Mouse (Mus musculus): Measurements from ENCODE around the gene Rab9. TPM values are rescaled to one million over a fixed set of nuclear protein-coding genes. Genes with fewer than 3 reads are reported as not detected.
A peak's percentile ranks its signal among the peaks of the same experiment; 100 is the strongest.
"Not testable (repeated sequence)": the region's sequence is repeated elsewhere in the genome, so short reads cannot be mapped to it uniquely, and the experiment has no call there.

Gene Rab9
- polyA plus RNA-seq (2014; fragmentation: Nextera tagmentation; extraction: Ambion mirVana): 65.9 and 66.9 TPM in 2 replicates

GRCm38 (mm10) chrX:166479365-166479983 lies at the start of gene Rab9:
TSS of gene Rab9 (minus strand) at chrX:166479867.
- Histone ChIP-seq H3K4me3 (ENCODE audit: low read depth, low read length) (peak within 1 kb of the TSS; percentile 62), H3K4me2 (peak within 1 kb of the TSS; percentile 63), H3K9me3 (ENCODE audit: low read depth, low read length) (no peaks in the 10 kb centered on the region), H3K4me1 (ENCODE audit: insufficient read depth) (no peaks in the 10 kb centered on the region), H3K36me3 (ENCODE audit: insufficient read depth) (peaks cover 11% of the 10 kb centered on the region; the same call in 1 of the 2 replicates), H3K27me3 (ENCODE audit: insufficient read depth, low read length) (no peaks in the 10 kb centered on the region), H3K9ac (peak within 1 kb of the TSS; percentile 68), H3K27ac (ENCODE audit: low read depth) (peak within 1 kb of the TSS; percentile 79)
- 12% methylated on average over 37 of the region's 41 CpGs for WGBS
- DNase-seq (peak; percentile 94), ATAC-seq (ENCODE audit: insufficient read depth) (peak; percentile 98)
- no peak for TF ChIP-seq CTCF (IDR thresholded peaks at IDR 0.05; ENCODE audit: low read depth)

DNA sequence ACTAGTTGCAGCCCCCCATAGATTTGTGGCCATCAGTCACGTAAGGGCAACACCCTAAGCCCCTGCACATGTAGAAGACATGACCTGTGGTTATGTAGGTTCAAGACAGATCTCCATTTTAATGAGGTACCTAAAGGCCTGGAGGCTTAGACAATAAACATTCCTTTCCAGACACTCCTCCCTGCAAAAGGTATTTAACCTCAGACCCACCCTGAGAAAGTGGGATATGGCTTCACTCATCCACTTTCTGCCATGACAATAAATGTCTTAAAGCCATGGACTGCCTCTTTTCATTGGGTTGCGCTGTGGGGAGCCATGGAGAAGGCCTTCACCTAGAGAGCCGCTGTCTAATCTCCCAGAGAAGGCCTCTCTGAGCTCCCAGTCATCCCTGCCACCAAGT lies 48.5 kb upstream of the Rab9 start:
- WGBS: 90% methylated on average over 3 of the region's 3 CpGs
- ATAC-seq (ENCODE audit: insufficient read depth): no peak
- no peaks in the 10 kb centered on the region for H3K36me3 ChIP-seq (ENCODE audit: insufficient read depth)
- H3K4me1 ChIP-seq (ENCODE audit: insufficient read depth): no peaks in the 10 kb centered on the region
- no peak overlapping the region for H3K9ac ChIP-seq
- no peak overlapping the region for H3K4me2 ChIP-seq
- no peak for TF ChIP-seq CTCF (IDR thresholded peaks at IDR 0.05; ENCODE audit: low read depth)
- no peaks in the 10 kb centered on the region for H3K27me3 ChIP-seq (ENCODE audit: insufficient read depth, low read length)
- no peak overlapping the region for H3K4me3 ChIP-seq (ENCODE audit: low read depth, low read length)
- H3K27ac ChIP-seq (ENCODE audit: low read depth): no peak overlapping the region
- H3K9me3 ChIP-seq (ENCODE audit: low read depth, low read length): no peaks in the 10 kb centered on the region
- no peak for DNase-seq

GRCm38 (mm10) chrX:166525637-166526315 lies 46.1 kb upstream of the Rab9 start:
- no peaks in the 10 kb centered on the region for H3K4me1 ChIP-seq (ENCODE audit: insufficient read depth)
- no peak overlapping the region for H3K27ac ChIP-seq (ENCODE audit: low read depth)
- DNase-seq: no peak
- H3K9ac ChIP-seq: no peak overlapping the region
- no peak overlapping the region for H3K4me2 ChIP-seq
- H3K9me3 ChIP-seq (ENCODE audit: low read depth, low read length): no peaks in the 10 kb centered on the region
- peak; percentile 44; the same call in 1 of the 2 replicates for ATAC-seq (ENCODE audit: insufficient read depth)
- no peaks in the 10 kb centered on the region for H3K36me3 ChIP-seq (ENCODE audit: insufficient read depth)
- TF ChIP-seq CTCF (IDR thresholded peaks at IDR 0.05; ENCODE audit: low read depth): no peak
- no peak overlapping the region for H3K4me3 ChIP-seq (ENCODE audit: low read depth, low read length)
- no peaks in the 10 kb centered on the region for H3K27me3 ChIP-seq (ENCODE audit: insufficient read depth, low read length)
- 64% methylated on average over 2 of the region's 2 CpGs for WGBS

GRCm38 (mm10) chrX:166520782-166521181 lies 41.1 kb upstream of the Rab9 start:
- Histone ChIP-seq H3K4me2 (no peak overlapping the region), H3K9ac (no peak overlapping the region), H3K4me3 (ENCODE audit: low read depth, low read length) (no peak overlapping the region), H3K27ac (ENCODE audit: low read depth) (no peak overlapping the region), H3K27me3 (ENCODE audit: insufficient read depth, low read length) (no peaks in the 10 kb centered on the region), H3K4me1 (ENCODE audit: insufficient read depth) (no peaks in the 10 kb centered on the region), H3K9me3 (ENCODE audit: low read depth, low read length) (no peaks in the 10 kb centered on the region), H3K36me3 (ENCODE audit: insufficient read depth) (no peaks in the 10 kb centered on the region)
- 77% methylated on average over 5 of the region's 5 CpGs for WGBS
- TF ChIP-seq CTCF (IDR thresholded peaks at IDR 0.05; ENCODE audit: low read depth): no peak
- DNase-seq (no peak), ATAC-seq (ENCODE audit: insufficient read depth) (no peak)

DNA sequence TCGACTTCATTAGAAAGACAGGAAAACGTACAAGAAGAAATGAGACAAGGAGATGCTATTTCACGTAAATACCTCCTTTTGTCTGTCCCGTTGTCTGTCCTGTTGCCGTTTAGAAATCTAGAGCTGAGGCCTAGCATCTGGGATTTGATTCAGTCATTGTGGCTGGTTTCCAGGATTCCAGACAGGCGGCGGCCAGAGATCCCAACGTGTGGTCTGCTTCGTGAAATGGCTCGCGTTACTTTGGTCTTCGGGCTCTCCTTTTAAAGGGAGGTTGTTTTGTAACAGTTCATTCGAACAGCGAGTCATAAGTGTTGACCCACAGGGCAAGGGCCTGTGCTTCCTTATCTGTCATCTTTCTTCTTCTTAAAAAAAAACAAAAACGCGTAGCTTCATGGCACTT lies 38.7 kb upstream of the Rab9 start, which contains the start of gene Tceanc:
Gene Tceanc, minus strand, starts transcription at position 223 of the 400 bp plus-strand sequence.
- 50% methylated on average over 16 of the region's 16 CpGs for WGBS
- Histone ChIP-seq H3K9me3 (ENCODE audit: low read depth, low read length) (no peaks in the 10 kb centered on the region), H3K4me2 (no peak within 1 kb of the TSS), H3K4me3 (ENCODE audit: low read depth, low read length) (no peak within 1 kb of the TSS), H3K9ac (no peak within 1 kb of the TSS), H3K27me3 (ENCODE audit: insufficient read depth, low read length) (no peaks in the 10 kb centered on the region), H3K36me3 (ENCODE audit: insufficient read depth) (no peaks in the 10 kb centered on the region), H3K27ac (ENCODE audit: low read depth) (no peak within 1 kb of the TSS), H3K4me1 (ENCODE audit: insufficient read depth) (no peaks in the 10 kb centered on the region)
- no peak for TF ChIP-seq CTCF (IDR thresholded peaks at IDR 0.05; ENCODE audit: low read depth)
- DNase-seq: peak; percentile 57
- ATAC-seq (ENCODE audit: insufficient read depth): no peak

- H3K9ac ChIP-seq: no peak overlapping the region
- no peaks in the 10 kb centered on the region for H3K9me3 ChIP-seq (ENCODE audit: low read depth, low read length)
- WGBS: 60% methylated on average over 1 of the region's 1 CpGs
- no peak overlapping the region for H3K27ac ChIP-seq (ENCODE audit: low read depth)
- H3K36me3 ChIP-seq (ENCODE audit: insufficient read depth): no peaks in the 10 kb centered on the region
- no peak overlapping the region for H3K4me2 ChIP-seq
- ATAC-seq (ENCODE audit: insufficient read depth) (no peak), DNase-seq (no peak)
- H3K4me3 ChIP-seq (ENCODE audit: low read depth, low read length): no peak overlapping the region
- no peak for TF ChIP-seq CTCF (IDR thresholded peaks at IDR 0.05; ENCODE audit: low read depth)
- no peaks in the 10 kb centered on the region for H3K27me3 ChIP-seq (ENCODE audit: insufficient read depth, low read length)
- H3K4me1 ChIP-seq (ENCODE audit: insufficient read depth): no peaks in the 10 kb centered on the region
Measured at GRCm38 (mm10) chrX:166516631-166517030, 37.0 kb upstream of the Rab9 start.

DNA sequence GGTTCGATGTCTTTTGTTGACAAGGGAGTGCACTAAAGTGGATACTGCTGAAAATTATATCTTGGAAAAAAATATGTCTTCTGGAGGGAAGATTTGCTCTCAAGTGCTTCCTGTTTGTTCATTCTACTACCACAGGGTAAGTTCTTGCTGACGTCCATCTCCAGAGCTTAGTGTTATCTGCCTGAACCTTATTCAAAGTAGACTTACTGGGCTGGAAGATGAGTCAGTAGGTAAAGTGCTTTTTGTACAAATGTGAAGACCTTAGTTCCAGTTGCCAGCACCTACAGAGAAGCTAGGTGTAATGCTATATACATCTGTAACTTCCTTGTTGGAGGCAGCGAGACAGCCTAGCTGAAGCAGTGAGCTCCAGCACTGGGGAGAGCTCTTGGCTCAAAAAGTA lies 36.3 kb upstream of the Rab9 start:
- Histone ChIP-seq H3K4me3 (ENCODE audit: low read depth, low read length) (no peak overlapping the region), H3K9me3 (ENCODE audit: low read depth, low read length) (no peaks in the 10 kb centered on the region), H3K27ac (ENCODE audit: low read depth) (no peak overlapping the region), H3K4me2 (no peak overlapping the region), H3K9ac (no peak overlapping the region), H3K4me1 (ENCODE audit: insufficient read depth) (no peaks in the 10 kb centered on the region), H3K36me3 (ENCODE audit: insufficient read depth) (no peaks in the 10 kb centered on the region), H3K27me3 (ENCODE audit: insufficient read depth, low read length) (no peaks in the 10 kb centered on the region)
- no peak for TF ChIP-seq CTCF (IDR thresholded peaks at IDR 0.05; ENCODE audit: low read depth)
- 77% methylated on average over 3 of the region's 3 CpGs for WGBS
- DNase-seq (no peak), ATAC-seq (ENCODE audit: insufficient read depth) (no peak)

DNA sequence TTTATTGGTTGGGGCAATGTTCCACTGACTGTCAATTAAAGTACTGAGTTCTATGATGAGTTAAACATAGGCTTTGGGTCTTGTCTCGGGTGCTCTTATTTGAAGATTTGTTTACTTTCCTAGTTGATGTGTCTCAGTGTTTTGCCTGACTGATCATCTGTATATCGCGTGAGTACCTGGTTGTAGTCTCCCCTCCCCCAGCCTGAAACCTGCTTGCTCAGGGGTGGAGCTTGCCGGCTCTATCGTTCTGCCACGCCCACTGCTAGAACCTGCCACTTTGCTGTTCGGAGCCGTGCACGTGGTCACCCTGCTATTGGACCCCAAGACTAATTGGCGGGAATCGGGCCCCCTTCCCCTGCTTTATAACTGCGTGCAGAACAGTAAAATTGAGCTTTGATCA lies 34.4 kb upstream of the Rab9 start:
- DNase-seq: peak; percentile 19
- not testable (repeated sequence) for H3K27ac ChIP-seq (ENCODE audit: low read depth); H3K4me1 ChIP-seq (ENCODE audit: insufficient read depth); H3K9ac ChIP-seq; H3K9me3 ChIP-seq (ENCODE audit: low read depth, low read length); H3K36me3 ChIP-seq (ENCODE audit: insufficient read depth); ATAC-seq (ENCODE audit: insufficient read depth); H3K4me3 ChIP-seq (ENCODE audit: low read depth, low read length); H3K27me3 ChIP-seq (ENCODE audit: insufficient read depth, low read length)
- peak overlapping the region; percentile 32 for H3K4me2 ChIP-seq
- 18% methylated on average over 12 of the region's 12 CpGs for WGBS

Data from lung, embryonic 14.5 days (tissue).